Mouse (Mus musculus) spleen, adult 2 months (tissue): ENCODE data around the gene Egflam.

Experiments
- CTCF ChIP-seq: fragments of 200-500 bp; IDR thresholded peaks from 2 replicates; pipeline ENCODE4 v1.5.1; 2011; ENCODE audit warnings: mild to moderate bottlenecking, inconsistent platforms; ENCODE audit not compliant: insufficient read depth, insufficient read length, insufficient replicate concordance; ENCODE audit errors: extremely low read depth
- POLR2A ChIP-seq: fragments of 200-500 bp; IDR thresholded peaks from 2 replicates; pipeline ENCODE4 v1.6.1; 2011; ENCODE audit warnings: low read depth, low read length, inconsistent platforms

- TF ChIP-seq CTCF (no peak), POLR2A (no peak)
These were observed at the start of gene Egflam for GRCm38 (mm10) chr15:7397818-7398608.
